Comparison of ENCODE assay signal across 21 mouse cellular contexts in the genomic region with DNA sequence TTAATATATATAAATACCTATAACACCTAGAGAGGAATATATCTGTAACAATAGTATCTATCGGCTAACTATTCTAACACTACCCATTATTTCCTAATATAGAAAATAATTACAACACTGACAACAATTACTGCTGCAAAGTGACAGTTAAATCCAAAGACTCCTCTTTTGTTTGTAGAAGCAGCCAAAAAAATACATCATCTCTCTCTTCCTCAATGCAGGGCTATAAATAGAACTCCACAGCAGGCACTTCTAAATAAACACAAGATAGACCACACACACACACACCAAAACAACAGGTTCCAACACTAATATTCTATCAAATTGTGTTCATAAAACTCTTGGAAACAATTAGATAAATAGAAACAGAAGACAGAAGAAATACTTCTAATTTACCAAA.
"Had no signal": no experiment of that assay in that cellular context is flagged by ENCODE, and none has a peak within 500 bp of the region (broad histone marks: within the 10 kb centered on the region; RNA-seq: fewer than 3 reads in every experiment).

No protein-coding gene starts in this region.

- H3K27me3 ChIP-seq: intestine, embryonic 15.5 days; limb, embryonic 13.5 days; liver, embryonic 13.5 days; neural tube, embryonic 12.5 days; neural tube, embryonic 15.5 days had no signal

- DNase-seq: kidney, adult 18-20 months; kidney, adult 9 months; kidney, postnatal 25 days; liver; liver, embryonic 13.5 days; lung, adult 2 months; lung, postnatal 36 days; midbrain, embryonic 14.5 days; right cerebral cortex, adult 18-20 months; right cerebral cortex, postnatal 14 days; right cerebral cortex, postnatal 4 days; thymus, adult 2 months; thymus, postnatal 14 days; thymus, postnatal 4 days had no signal

- H3K4me1 ChIP-seq: limb, embryonic 10.5 days had no signal

- H3K4me2 ChIP-seq: limb, embryonic 13.5 days; liver, embryonic 13.5 days; midbrain, embryonic 11.5 days; neural tube, embryonic 12.5 days; neural tube, embryonic 15.5 days had no signal

- H3K9ac ChIP-seq: intestine, embryonic 15.5 days; limb, embryonic 13.5 days; liver, embryonic 13.5 days; neural tube, embryonic 12.5 days; neural tube, embryonic 15.5 days had no signal

- H3K4me3 ChIP-seq: intestine, embryonic 15.5 days; limb, embryonic 10.5 days; limb, embryonic 13.5 days; liver, embryonic 13.5 days; neural tube, embryonic 12.5 days; neural tube, embryonic 15.5 days had no signal

- H3K27ac ChIP-seq: limb, embryonic 10.5 days; limb, embryonic 13.5 days; liver, embryonic 13.5 days; neural tube, embryonic 12.5 days; neural tube, embryonic 15.5 days; stomach, postnatal 0 days had no signal

- H3K9me3 ChIP-seq: intestine, embryonic 15.5 days; limb, embryonic 10.5 days; limb, embryonic 13.5 days; liver, embryonic 13.5 days; neural tube, embryonic 12.5 days; neural tube, embryonic 15.5 days had no signal

- H3K36me3 ChIP-seq: liver, embryonic 13.5 days had no signal
